Mouse (Mus musculus) liver, adult (tissue): ENCODE results near the gene Sgca.

Experiments used
- GATA4 ChIP-seq: IDR thresholded peaks from 2 replicates; pipeline ENCODE4 v1.6.1; 2014; ENCODE audit warnings: mild to moderate bottlenecking, low read length; ENCODE audit not compliant: insufficient replicate concordance

Gene Sgca

DNA sequence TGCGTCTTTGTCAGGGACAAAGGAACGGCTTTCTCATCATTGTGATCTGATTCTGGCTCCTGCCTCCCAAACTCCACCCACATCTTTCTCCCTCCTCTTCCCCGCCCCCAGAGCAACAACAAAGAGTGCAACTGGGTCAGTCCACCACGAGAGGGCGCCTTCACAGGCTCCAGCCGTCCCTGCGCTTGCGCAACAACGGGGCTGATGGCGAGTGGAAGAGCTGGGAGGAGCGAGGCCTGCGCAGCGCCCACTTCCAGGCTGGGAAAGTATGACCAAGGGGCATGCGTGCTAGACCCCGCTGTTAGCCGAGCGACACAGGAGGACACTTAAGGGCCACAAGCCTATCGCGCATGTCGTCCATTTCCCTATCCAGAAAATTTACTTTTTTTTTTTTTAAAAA lies 2.8 kb upstream of the Sgca start:
- TF ChIP-seq GATA4 = peak; percentile 46; the same call in 1 of the 2 replicates

DNA sequence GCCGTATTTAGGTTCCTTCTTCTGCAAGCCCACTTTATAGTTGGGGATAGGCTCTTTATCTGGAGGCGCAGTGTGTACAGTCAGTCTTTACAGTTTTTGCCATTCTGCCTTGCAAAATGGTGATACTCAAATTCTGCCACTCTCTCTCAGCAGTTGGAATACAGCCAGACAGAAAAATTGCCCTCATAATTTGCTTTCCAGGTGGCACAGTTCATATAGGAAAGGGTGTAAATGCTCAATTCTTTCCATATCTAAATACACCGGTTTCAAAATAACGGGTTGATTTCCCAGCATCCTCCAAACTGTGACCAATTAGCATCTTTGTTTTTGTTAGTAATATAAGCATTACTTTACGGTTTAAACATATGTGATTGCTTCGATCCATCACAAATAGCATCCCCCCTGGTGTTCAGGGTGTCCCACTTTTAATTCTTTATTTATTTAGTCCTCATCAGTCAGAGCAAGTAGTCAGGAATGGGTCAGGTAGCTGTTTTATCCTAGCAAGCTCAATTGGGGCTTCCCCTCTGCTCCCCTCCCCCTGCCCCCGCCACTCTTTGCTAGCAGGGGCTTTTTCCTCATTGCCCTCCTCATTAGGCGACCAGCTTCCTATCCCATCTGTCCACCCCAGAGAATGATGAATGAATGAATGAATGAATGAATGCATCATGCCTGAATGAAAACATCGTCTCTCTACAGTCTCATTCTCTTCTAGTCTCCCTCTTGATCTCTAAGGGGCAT lies 2.2 kb upstream of the Sgca start:
- TF ChIP-seq GATA4 = no peak

DNA sequence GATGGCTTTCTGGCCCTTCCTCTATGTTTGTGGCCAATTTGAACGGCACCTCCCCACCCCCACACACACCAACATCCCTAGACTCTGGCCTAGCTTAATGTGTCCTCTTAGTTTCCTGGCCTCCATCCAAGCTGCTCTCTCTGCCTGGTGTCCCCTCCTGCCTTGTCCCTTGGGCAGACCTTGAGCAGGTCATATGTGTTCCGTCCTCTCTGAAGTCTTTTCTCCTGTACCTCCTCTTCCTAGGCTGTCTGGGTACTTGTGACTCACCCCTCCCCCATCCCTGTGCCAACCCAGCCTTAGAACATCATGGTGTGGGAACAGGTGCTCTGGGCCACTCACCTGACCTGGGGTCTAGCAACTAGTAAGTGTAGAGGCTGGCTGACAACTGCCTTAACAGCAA lies 1.2 kb downstream of the Sgca start:
- TF ChIP-seq GATA4 = no peak

DNA sequence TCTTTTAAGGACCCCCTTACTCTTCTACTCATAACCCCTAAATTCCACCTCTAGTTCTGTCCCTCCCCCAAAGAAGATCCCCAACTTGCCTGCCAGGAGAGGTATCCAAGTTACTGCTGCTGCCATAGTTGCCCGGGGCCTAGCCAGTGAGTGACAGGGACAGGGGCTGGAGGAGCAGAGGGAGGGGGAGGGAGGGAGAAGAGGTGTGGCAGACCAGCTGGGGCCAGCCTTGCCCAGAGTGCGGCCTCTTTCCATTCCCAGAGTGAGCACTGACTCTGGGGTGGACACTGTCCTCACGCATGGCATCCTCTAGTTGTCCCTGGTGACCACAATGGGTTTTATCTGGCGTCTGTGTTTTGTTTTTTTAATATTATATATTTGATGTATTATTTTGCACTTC lies 2.8 kb downstream of the Sgca start:
- TF ChIP-seq GATA4 = no peak

DNA sequence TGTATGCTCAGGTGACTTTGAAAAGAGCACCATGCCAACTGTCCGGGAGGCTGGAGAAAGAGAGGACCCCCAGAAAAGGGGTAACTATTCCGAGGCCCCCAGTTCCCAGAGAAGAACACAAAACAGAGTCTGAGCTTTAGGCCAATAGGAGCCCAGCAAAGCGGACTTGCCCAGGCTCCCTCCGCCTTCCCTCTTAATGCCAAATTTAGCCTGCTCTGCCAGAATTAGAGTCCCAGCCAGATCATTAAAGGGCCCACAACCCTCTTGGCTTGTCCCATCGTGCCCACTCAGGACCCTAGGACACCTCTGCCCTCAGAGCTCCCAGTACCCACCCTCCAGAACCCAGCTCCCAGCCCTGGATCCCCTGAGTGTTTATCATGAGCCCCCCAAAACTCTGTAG lies 3.2 kb downstream of the Sgca start:
- TF ChIP-seq GATA4 = no peak

DNA sequence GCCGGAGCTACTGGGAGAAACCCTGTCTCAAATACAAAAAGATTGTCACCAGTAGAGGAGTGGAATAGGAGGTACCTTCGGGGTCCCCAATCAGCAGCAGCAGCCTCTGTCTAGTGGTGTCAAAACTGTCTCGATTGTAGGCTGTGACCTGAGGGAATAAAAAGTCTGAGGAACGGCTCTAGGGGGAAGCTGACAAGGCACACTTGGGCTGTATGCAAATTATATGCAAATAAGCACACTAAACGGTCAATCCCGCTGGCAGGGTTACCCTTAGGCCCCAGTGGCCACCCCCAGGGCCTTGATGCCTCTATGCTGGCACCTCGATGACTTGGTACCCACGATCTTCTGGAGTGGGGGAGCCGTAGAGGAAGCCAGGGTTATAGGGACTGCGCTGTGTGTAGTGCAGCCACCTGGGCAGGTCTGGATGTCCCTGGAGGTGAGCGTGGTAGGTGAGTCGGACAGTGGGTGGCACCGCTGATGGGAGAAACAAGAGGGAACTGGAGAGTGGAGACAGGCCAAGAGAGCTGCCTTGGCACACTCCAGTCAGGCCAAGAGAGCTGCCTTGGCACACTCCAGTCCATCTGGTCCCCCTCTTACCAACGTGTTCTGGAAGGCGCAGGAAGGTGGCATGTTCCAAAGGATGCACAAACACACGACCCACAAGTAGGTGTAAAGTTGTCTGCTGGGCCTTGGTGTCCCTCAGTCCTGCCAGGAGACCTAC lies 4.1 kb downstream of the Sgca start:
- no peak for TF ChIP-seq GATA4

DNA sequence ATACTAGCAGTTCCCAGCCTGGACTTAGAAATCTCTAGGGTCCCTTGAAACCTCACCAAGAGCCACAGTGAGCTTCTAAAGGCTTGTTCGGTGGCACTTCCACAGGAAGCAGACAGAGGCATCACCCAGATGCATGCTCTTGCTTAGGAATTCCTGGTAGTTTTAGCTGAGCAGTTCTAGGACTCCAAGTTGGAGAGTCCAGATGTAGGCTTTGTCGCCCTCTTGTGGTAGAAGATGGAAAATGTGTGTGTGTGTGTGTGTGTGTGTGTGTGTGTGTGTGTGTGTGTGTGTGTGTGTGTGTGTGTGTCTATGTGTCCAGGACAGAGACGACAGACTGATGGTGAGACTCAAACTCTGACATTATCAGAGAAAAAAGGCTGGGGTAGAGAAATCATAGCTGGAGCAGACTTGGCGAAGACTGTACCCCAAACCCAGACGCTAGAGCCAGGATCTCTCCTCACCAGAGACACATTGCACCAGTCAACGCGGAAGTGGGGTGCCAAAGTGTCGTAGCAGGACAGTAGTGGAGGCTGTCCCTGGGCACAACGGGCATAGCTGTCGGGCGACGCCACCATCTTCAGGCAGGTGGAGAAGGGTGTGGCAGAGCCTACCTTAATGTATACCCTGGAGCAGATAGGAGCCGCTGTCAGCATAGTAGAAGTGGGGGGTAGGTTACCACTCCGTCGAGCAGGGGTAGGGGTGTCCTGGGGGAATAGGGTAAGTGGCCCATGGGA lies 5.8 kb downstream of the Sgca start:
- no peak for TF ChIP-seq GATA4

DNA sequence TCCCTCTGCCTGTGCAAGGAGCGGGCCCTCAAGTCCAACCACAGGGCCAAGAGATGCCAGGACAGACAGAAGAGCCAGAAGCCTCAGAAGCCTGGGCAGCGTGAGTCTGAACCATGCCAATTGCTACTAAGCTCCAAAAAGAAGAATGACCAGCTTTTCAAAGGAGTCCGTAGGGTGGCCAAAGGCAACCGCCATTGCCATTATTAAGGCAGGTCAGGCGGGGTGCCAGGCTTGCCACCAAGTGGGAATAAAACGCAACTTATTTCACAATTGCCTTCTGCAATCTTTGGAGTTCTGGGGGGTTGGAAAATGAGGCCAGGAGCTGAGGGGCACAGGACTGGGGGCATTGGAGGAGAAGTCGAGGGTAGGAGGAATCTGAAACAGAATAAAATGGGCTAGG lies 7.9 kb downstream of the Sgca start:
- TF ChIP-seq GATA4 = no peak

DNA sequence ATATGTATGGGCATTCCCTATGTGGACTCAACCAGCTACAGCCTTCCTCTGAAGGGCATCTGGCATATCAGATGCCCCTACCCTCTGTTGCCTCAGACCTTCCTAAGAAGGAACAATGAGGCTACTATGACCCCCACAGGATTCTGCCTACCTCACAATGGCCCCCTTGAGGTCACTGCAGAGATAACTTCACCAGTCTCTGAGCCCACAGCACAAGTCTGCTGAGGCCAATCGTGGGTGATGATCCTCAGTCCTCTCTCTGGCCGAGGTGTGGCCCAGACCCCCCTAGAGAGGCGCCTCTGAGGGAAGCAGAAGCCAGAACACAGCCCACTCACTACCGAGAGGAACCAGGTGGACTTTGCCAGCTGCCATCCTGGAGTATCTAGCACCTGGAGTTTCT lies 8.7 kb downstream of the Sgca start, which contains the start of gene Hils1:
TSS of gene Hils1 (plus strand) at position 175 of the 400 bp plus-strand sequence.
- TF ChIP-seq GATA4 = no peak

DNA sequence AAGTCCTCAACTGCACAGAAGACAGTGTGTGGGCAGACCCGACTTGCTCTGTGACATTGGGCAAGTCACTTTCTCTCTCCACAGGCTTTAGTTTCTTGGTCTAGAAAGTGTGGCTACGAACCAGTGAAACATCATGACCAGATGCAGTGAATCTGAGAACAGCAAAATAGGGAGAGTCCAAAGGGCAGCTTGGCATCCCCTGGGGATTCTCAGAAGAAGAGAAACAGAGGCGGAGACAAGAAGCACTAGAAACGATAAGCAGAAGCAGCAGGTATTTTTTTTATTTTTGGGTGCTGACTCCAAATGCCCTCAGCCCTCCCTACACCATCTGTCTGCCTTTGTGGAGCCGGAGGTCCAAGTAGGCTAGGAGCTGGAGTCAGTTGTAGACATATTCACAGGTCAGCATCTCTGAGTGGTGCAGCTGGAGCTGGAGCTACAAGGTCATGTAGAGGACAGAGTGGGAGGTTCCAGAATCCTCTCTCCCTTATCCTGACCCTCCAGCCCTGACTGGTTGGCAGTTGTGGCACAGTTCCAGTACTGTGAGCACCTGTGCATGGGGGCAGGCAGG lies 13.5 kb downstream of the Sgca start:
- no peak for TF ChIP-seq GATA4

DNA sequence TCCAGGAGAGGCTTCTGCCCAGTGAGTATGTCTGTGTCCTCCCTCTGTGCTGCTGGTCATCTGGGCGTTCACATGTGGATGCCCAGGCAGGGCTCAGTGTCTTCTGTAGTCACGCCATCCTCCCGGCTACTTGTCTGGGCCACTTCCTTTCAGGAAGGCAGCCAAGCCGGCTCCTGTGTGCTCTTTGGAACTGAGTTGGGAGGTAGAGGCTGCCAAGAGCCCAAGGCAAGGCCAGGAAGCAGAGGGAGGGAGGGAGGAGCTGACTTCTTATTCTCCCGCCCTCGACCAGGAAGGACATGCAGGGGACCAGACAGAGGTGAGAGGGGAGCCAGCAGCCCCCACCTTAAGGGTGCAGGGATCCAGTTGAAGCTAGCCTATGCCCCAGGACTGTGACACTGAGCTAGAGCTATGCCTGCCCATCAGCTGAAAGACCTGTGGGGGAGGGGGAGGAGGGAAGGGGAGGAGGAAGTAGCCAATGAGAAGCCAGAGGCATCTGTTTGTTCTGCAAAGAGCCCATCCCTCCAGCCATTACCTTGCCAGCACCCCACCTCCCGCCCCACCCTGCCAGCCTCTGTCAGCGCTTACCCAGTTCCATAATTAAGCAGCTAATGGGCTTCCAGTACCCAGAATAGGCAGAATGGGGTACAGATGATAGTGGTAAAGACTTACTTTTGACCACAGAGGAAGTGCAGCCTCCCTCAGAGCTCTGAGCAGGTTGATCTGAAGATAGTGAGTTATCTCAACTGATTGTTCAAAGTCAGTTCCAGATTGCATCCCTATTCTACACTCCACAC lies 17.9 kb downstream of the Sgca start:
- TF ChIP-seq GATA4 = no peak

DNA sequence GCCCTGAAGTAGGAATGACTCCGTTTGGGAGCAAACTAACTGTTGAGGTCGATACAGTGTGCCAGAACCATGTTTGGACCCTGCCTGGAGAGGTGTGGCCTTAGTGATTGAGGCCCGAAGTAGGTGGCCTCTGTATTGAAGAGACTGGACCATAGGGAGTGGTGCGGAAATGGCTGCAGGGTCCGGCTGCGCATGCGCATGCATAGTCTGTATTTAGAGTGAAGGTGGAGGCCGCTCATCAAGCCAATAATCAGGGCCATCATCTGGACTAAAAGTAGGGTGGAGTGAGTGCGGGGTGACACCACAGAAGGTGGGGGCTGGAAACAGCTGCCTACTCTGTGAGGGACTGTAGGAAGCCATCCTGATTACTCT lies 18.4 kb downstream of the Sgca start:
- no peak for TF ChIP-seq GATA4

DNA sequence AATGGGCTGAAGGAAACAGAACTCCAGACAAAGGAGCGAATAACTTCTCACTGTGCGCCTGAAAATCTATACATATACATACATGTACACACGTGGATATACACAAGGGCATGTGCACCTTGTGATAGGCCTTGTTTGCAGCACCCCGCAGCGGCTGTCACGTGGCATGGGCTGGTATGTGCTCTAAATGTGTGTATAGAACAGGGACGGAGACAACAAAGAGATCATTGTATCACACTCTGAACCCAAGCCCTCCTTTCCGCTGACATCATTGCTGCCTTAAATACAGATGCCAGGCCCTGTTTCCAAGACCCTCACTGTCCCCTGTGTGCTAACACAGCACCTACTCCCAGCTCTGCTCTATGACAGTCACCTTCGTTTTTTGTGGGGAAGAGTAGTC lies 21.0 kb downstream of the Sgca start:
- no peak for TF ChIP-seq GATA4

DNA sequence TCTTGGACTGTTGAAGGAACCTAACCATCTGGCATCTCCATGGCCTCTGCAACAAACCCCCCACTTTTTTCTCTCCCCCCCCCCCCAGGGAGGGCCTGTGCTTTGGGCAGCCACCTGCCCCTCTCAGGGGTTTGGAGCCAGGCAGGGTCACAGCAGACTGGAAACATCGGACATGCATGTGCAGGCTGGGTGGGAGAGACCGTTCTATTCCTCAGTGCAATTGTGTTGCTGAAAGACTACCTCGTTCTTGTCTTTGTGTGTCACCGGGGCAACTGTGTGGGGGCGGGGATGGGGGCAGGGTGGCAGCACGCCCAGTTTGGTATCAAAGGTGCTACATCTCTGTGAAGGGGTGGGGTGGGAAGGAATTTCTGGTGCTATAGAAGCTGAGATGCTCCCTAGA lies 24.0 kb downstream of the Sgca start:
- TF ChIP-seq GATA4 = no peak

DNA sequence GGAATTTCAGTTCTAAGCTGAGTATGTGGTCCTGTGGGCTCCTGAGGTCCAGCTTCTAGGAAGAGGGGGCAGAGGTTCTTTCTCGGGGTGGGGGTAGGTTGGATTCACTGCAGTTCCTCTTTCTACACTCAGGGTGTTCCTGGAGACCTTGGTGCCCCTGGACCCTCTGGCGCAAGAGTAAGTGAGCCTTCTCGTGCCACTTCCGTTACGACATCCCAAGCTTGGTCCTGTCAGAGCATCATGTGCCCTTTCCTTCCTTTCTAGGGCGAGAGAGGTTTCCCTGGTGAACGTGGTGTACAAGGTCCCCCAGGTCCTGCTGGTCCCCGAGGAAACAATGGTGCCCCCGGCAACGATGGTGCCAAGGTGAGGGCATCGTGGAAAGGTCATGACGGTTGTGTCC lies 30.9 kb downstream of the Sgca start:
- TF ChIP-seq GATA4 = no peak
